Mouse (Mus musculus) embryonic facial prominence, embryonic 11.5 days (tissue): ENCODE results near the gene Gm20388. TPM values are rescaled to one million over a fixed set of nuclear protein-coding genes. Genes with fewer than 3 reads are reported as not detected.

Experiments used
- ATAC-seq: fragments of 200-750 bp; cut with Nextera tagmentation; replicated peaks from 2 replicates; pipeline ENCODE4 v1.8.0; 2017; ENCODE audit warnings: low read depth; ENCODE audit not compliant: insufficient number of reproducible peaks, low FRiP score, low TSS enrichment
- DNase-seq: peaks from one replicate; pipeline ENCODE4 v3.0.0-alpha.2; 2015; ENCODE audit warnings: low spot score
- H3K27ac ChIP-seq: fragments of 300-500 bp; sonication (generic); replicated peaks from 2 replicates; pipeline ENCODE4 v1.5.1; 2014; ENCODE audit warnings: mild to moderate bottlenecking, low read depth, low read length, control low read depth
- H3K27me3 ChIP-seq: fragments of 300-500 bp; sonication (generic); 2 replicates; pipeline ENCODE4 v1.6.1; 2014; ENCODE audit warnings: mild to moderate bottlenecking, low read length, moderate library complexity, mixed read lengths; ENCODE audit not compliant: control insufficient read depth, insufficient read depth
- H3K36me3 ChIP-seq: fragments of 300-500 bp; sonication (generic); replicated peaks from 2 replicates; pipeline ENCODE4 v1.6.1; 2014; ENCODE audit warnings: low read depth, mild to moderate bottlenecking, low read length, moderate library complexity, mixed read lengths; ENCODE audit not compliant: control insufficient read depth, insufficient read depth
- H3K4me1 ChIP-seq: fragments of 300-500 bp; sonication (generic); 2 replicates; pipeline ENCODE4 v1.6.1; 2014; ENCODE audit warnings: low read length, mixed read lengths; ENCODE audit not compliant: control insufficient read depth, insufficient read depth
- H3K4me2 ChIP-seq: fragments of 300-500 bp; sonication (generic); 2 replicates; pipeline ENCODE4 v1.6.1; 2014; ENCODE audit warnings: low read depth, mild to moderate bottlenecking, control low read depth, low read length, moderate library complexity
- H3K4me3 ChIP-seq: fragments of 300-500 bp; sonication (generic); 2 replicates; pipeline ENCODE4 v1.5.1; 2014; ENCODE audit warnings: low read depth, low read length, control low read depth
- H3K9ac ChIP-seq: fragments of 300-500 bp; sonication (generic); replicated peaks from 2 replicates; pipeline ENCODE4 v1.6.1; 2014; ENCODE audit warnings: mild to moderate bottlenecking, control low read depth, low read length
- H3K9me3 ChIP-seq: fragments of 300-500 bp; sonication (generic); replicated peaks from 2 replicates; pipeline ENCODE4 v1.6.1; 2016; ENCODE audit warnings: mild to moderate bottlenecking, low read length, inconsistent platforms, mixed read lengths; ENCODE audit not compliant: control insufficient read depth
- WGBS: fragments of 180-500 bp; shearing (Covaris S2); extraction: QIAGEN DNeasy Blood & Tissue Kit; methylation state at CpG from one replicate; pipeline ENCODE4 v1.1.7; 2014; 5-methylcytosine and 5-hydroxymethylcytosine counted together
- polyA plus RNA-seq: library from polyadenylated mRNA; unstranded; fragments of >200 nt; fragmentation: Nextera tagmentation; extraction: Ambion mirVana; gene quantifications from 2 replicates; pipeline ENCODE4 v1.2.1, GENCODE M21; 2014

Gene Gm20388
- polyA plus RNA-seq, 1 experiment from 2014 or later, result 3.1 TPM

GRCm38 (mm10) chr8:123308738-123309137, 3398.1 kb downstream of the Gm20388 start:
- ATAC-seq (no peak), DNase-seq (no peak)
- 72% methylated on average over 4 of the region's 4 CpGs for WGBS
- Histone ChIP-seq H3K4me1 (no peaks in the 10 kb centered on the region), H3K9ac (no peak overlapping the region), H3K27me3 (no peaks in the 10 kb centered on the region), H3K4me3 (no peak overlapping the region), H3K9me3 (no peaks in the 10 kb centered on the region), H3K36me3 (no peaks in the 10 kb centered on the region), H3K4me2 (no peak overlapping the region), H3K27ac (no peak overlapping the region)

GRCm38 (mm10) chr8:123317781-123318466, 3407.3 kb downstream of the Gm20388 start:
- peak; percentile 85 for ATAC-seq
- no peak for DNase-seq
- no peaks in the 10 kb centered on the region for H3K36me3 ChIP-seq
- H3K9ac ChIP-seq, result peak overlapping the region; percentile 81
- H3K27ac ChIP-seq, result no peak overlapping the region
- no peaks in the 10 kb centered on the region for H3K27me3 ChIP-seq
- no peaks in the 10 kb centered on the region for H3K4me1 ChIP-seq
- peak overlapping the region; percentile 69 for H3K4me3 ChIP-seq
- WGBS, result 6% methylated on average over 21 of the region's 21 CpGs
- peak overlapping the region; percentile 76 for H3K4me2 ChIP-seq
- no peaks in the 10 kb centered on the region for H3K9me3 ChIP-seq

GRCm38 (mm10) chr8:123318467-123318911, 3407.8 kb downstream of the Gm20388 start, which contains the start of gene Fanca:
Fanca (minus strand) TSS chr8:123318576.
- H3K27ac ChIP-seq, result no peak within 1 kb of the TSS
- H3K4me3 ChIP-seq, result peak within 1 kb of the TSS; percentile 69
- peak; percentile 97 for DNase-seq
- no peaks in the 10 kb centered on the region for H3K27me3 ChIP-seq
- H3K4me2 ChIP-seq, result peak within 1 kb of the TSS; percentile 76
- peak; percentile 98 for ATAC-seq
- WGBS, result under 1% methylated on average over 24 of the region's 24 CpGs
- no peaks in the 10 kb centered on the region for H3K36me3 ChIP-seq
- H3K9ac ChIP-seq, result peak within 1 kb of the TSS; percentile 81
- no peaks in the 10 kb centered on the region for H3K9me3 ChIP-seq
- H3K4me1 ChIP-seq, result no peaks in the 10 kb centered on the region

GRCm38 (mm10) chr8:123319522-123320164, 3409.0 kb downstream of the Gm20388 start:
- Histone ChIP-seq H3K36me3 (no peaks in the 10 kb centered on the region), H3K4me2 (no peak overlapping the region)

GRCm38 (mm10) chr8:123328552-123328951, 3417.9 kb downstream of the Gm20388 start:
- no peaks in the 10 kb centered on the region for H3K36me3 ChIP-seq
- no peaks in the 10 kb centered on the region; the same call in 1 of the 2 replicates for H3K4me1 ChIP-seq
- H3K27ac ChIP-seq, result no peak overlapping the region
- H3K4me2 ChIP-seq, result no peak overlapping the region
- no peak overlapping the region for H3K4me3 ChIP-seq
- WGBS, result 86% methylated on average over 2 of the region's 2 CpGs
- H3K9ac ChIP-seq, result no peak overlapping the region
- H3K9me3 ChIP-seq, result no peaks in the 10 kb centered on the region
- ATAC-seq (no peak), DNase-seq (no peak)
- 0 out of 2 replicates have a peak, but pooled peaks cover 2% of the 10 kb centered on the region for H3K27me3 ChIP-seq

More at GRCm38 (mm10) chr8:123319522-123320164, 3409.0 kb downstream of the Gm20388 start:
- 38% methylated on average over 7 of the region's 7 CpGs for WGBS
- Histone ChIP-seq H3K9me3 (no peaks in the 10 kb centered on the region), H3K4me3 (no peak overlapping the region), H3K27me3 (no peaks in the 10 kb centered on the region), H3K4me1 (no peaks in the 10 kb centered on the region), H3K9ac (no peak overlapping the region), H3K27ac (no peak overlapping the region)
- DNase-seq (peak; percentile 79), ATAC-seq (no peak)

GRCm38 (mm10) chr8:123329350-123329749, 3418.7 kb downstream of the Gm20388 start:
- H3K4me1 ChIP-seq, result peaks cover 3% of the 10 kb centered on the region
- WGBS, result 83% methylated on average over 4 of the region's 4 CpGs
- no peaks in the 10 kb centered on the region for H3K36me3 ChIP-seq
- H3K4me2 ChIP-seq, result no peak overlapping the region
- H3K9me3 ChIP-seq, result no peaks in the 10 kb centered on the region
- H3K4me3 ChIP-seq, result no peak overlapping the region
- no peak for DNase-seq
- H3K27me3 ChIP-seq, result 0 out of 2 replicates have a peak, but pooled peaks cover 4% of the 10 kb centered on the region
- no peak for ATAC-seq
- no peak overlapping the region for H3K27ac ChIP-seq
- H3K9ac ChIP-seq, result no peak overlapping the region

- Histone ChIP-seq H3K4me1 (peaks cover 3% of the 10 kb centered on the region), H3K4me3 (no peak overlapping the region), H3K9me3 (no peaks in the 10 kb centered on the region), H3K36me3 (no peaks in the 10 kb centered on the region), H3K27me3 (0 out of 2 replicates have a peak, but pooled peaks cover 4% of the 10 kb centered on the region), H3K9ac (no peak overlapping the region), H3K4me2 (no peak overlapping the region), H3K27ac (no peak overlapping the region)
- no peak for ATAC-seq
- DNase-seq, result no peak
- WGBS, result 76% methylated on average over 5 of the region's 5 CpGs
Observed at GRCm38 (mm10) chr8:123329961-123330360, 3419.3 kb downstream of the Gm20388 start.

- Histone ChIP-seq H3K4me3 (no peak overlapping the region), H3K9ac (no peak overlapping the region), H3K9me3 (no peaks in the 10 kb centered on the region), H3K4me1 (peaks cover 3% of the 10 kb centered on the region), H3K36me3 (no peaks in the 10 kb centered on the region), H3K27me3 (0 out of 2 replicates have a peak, but pooled peaks cover 4% of the 10 kb centered on the region), H3K4me2 (no peak overlapping the region), H3K27ac (no peak overlapping the region)
- ATAC-seq (no peak), DNase-seq (no peak)
- 73% methylated on average over 6 of the region's 6 CpGs for WGBS
Observed at GRCm38 (mm10) chr8:123330701-123331100, 3420.1 kb downstream of the Gm20388 start.
